Mouse (Mus musculus) myocyte (in vitro differentiated cells): Measurements from ENCODE around the gene Cacna1i.
A peak's percentile ranks its signal among the peaks of the same experiment; 100 is the strongest.

ENCODE experiments used
- E2F4 ChIP-seq: IDR thresholded peaks from one replicate; pipeline ENCODE4 v1.6.1; 2011; ENCODE audit warnings: mild to moderate bottlenecking, control low read depth, moderate library complexity; ENCODE audit not compliant: insufficient read depth
- MAX ChIP-seq: IDR thresholded peaks from one replicate; pipeline ENCODE4 v1.6.1; 2011; ENCODE audit warnings: low read depth, mild to moderate bottlenecking, control low read depth
- MYOG ChIP-seq, 3 experiments: IDR thresholded peaks; one replicate each; pipeline ENCODE4 v1.6.1; 2011; ENCODE audit warnings: control low read depth in 2 of 3, low read depth in 2 of 3, mild to moderate bottlenecking in 2 of 3; ENCODE audit not compliant: insufficient read length in 2 of 3, control insufficient read depth in 1 of 3, insufficient read depth in 1 of 3
- POLR2A ChIP-seq: IDR thresholded peaks from one replicate; pipeline ENCODE4 v1.6.1; 2011; ENCODE audit warnings: low read depth, mild to moderate bottlenecking, control low read depth, moderate library complexity; ENCODE audit not compliant: insufficient read length
- POLR2AphosphoS2 ChIP-seq: IDR thresholded peaks from one replicate; pipeline ENCODE4 v1.6.1; 2011; ENCODE audit warnings: low read depth, control low read depth; ENCODE audit not compliant: insufficient read length
- TCF12 ChIP-seq: IDR thresholded peaks from one replicate; pipeline ENCODE4 v1.6.1; 2011; ENCODE audit warnings: mild to moderate bottlenecking, control low read depth; ENCODE audit not compliant: poor library complexity, insufficient read depth, severe bottlenecking
- USF1 ChIP-seq: IDR thresholded peaks from one replicate; pipeline ENCODE4 v1.6.1; 2011; ENCODE audit warnings: low read depth, mild to moderate bottlenecking, control low read depth, moderate library complexity

GRCm38 (mm10) chr15:80319315-80319714 is 32.3 kb downstream of the Cacna1i start:
- TF ChIP-seq POLR2A (no peak), E2F4 (no peak), POLR2AphosphoS2 (no peak), MYOG (IDR thresholded peaks at IDR 0.05; ENCODE audit: control insufficient read depth in 1 of 3, insufficient read depth in 1 of 3, insufficient read length in 2 of 3, low read depth in 2 of 3) (peak in 1 of 3 experiments; percentile 18), USF1 (no peak), MAX (no peak), TCF12 (no peak)
